Comparison of ENCODE assay signal across 12 mouse cellular contexts in the genomic region with DNA sequence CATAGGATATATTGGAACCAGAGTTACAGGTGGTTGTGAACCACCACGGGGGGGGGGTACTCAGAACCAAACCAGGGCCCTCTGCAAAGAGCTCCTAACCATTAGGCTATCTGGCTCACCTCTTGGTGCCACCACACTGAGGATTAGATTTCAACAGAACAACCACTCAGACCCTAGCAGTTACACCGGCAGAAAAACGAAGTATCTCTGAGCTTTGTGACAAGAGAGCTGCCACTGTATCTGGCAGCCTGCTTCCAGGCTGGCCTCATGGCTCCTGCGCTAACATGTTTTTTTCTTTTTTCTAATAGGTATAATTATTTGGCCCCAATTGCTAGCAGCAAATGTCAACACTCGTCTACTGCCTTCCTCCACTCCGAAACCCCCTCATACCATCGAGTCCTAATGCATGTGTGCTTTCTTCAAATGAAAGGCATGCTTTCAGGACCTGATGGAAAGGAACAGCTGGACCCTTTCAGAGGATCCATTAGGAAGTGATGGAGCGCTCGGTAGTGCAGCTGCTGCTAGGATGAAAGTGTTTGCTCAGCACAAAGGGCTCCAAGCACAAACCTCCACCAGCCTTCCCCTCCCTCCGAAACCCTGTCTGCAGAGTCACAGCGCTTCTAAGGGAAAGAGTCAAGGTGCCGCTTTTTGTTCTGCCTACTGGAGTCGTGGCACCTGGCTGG. TPM values are rescaled to one million over a fixed set of nuclear protein-coding genes. Genes with fewer than 3 reads are reported as not detected.
DNase-seq lines count a peak whose midpoint lies in the region; ATAC-seq and TF ChIP-seq lines count a peak whose summit lies in the region.
"Had no signal": no experiment of that assay in that cellular context is flagged by ENCODE, and none has a peak within 500 bp of the region (broad histone marks: within the 10 kb centered on the region; RNA-seq: fewer than 3 reads in every experiment).

No protein-coding gene starts in this region.

- no peak overlapping the region for H3K9ac ChIP-seq in kidney, embryonic 16.5 days (replicated peaks; ENCODE audit: low read length)
- no peak overlapping the region for H3K9ac ChIP-seq in embryonic facial prominence, embryonic 14.5 days (ENCODE audit: low read depth, low read length)
- no peak overlapping the region for H3K9ac ChIP-seq in intestine, embryonic 15.5 days
- H3K9ac ChIP-seq: heart, embryonic 15.5 days; liver, embryonic 13.5 days had no signal

- H3ac ChIP-seq in myocyte (ENCODE audit: control insufficient read depth, insufficient read length) = no peak overlapping the region

- TF ChIP-seq CTCF in kidney, adult 2 months (conservative IDR thresholded peaks at IDR 0.05; ENCODE audit: insufficient read depth, insufficient read length, low read depth, low read length) = no peak

- 65% methylated on average over 13 of the region's 13 CpGs for WGBS in kidney, embryonic 16.5 days
- 69% methylated on average over 13 of the region's 13 CpGs for WGBS in kidney, adult 2 months
- 73% methylated on average over 13 of the region's 13 CpGs for WGBS in embryonic facial prominence, embryonic 14.5 days
- WGBS in intestine, embryonic 15.5 days = 64% methylated on average over 13 of the region's 13 CpGs

- no peaks in the 10 kb centered on the region for H3K36me3 ChIP-seq in kidney, embryonic 16.5 days (ENCODE audit: insufficient read depth, low read length)
- no peaks in the 10 kb centered on the region for H3K36me3 ChIP-seq in kidney, adult 2 months (ENCODE audit: control insufficient read depth, insufficient read depth, low read length)
- H3K36me3 ChIP-seq in embryonic facial prominence, embryonic 14.5 days (ENCODE audit: control insufficient read depth, insufficient read depth, low read length) = no peaks in the 10 kb centered on the region
- H3K36me3 ChIP-seq in intestine, embryonic 15.5 days = no peaks in the 10 kb centered on the region
- no peaks in the 10 kb centered on the region for H3K36me3 ChIP-seq in myocyte (ENCODE audit: control insufficient read depth, insufficient read depth)
- H3K36me3 ChIP-seq: heart, embryonic 15.5 days; liver, embryonic 13.5 days had no signal

- H3K79me2 ChIP-seq in myocyte (ENCODE audit: control insufficient read depth, insufficient read depth) = no peaks in the 10 kb centered on the region

- no peak overlapping the region for H3K4me3 ChIP-seq in kidney, embryonic 16.5 days (ENCODE audit: low read length)
- H3K4me3 ChIP-seq in kidney, adult 2 months (ENCODE audit: insufficient read depth, low read depth, low read length) = no peak overlapping the region
- H3K4me3 ChIP-seq in embryonic facial prominence, embryonic 14.5 days (ENCODE audit: low read depth, low read length) = no peak overlapping the region
- H3K4me3 ChIP-seq in intestine, embryonic 15.5 days (replicated peaks) = no peak overlapping the region
- H3K4me3 ChIP-seq in myocyte = no peak overlapping the region
- H3K4me3 ChIP-seq: erythroblast, embryonic 14.5 days; heart, embryonic 15.5 days; liver, embryonic 13.5 days had no signal

- H3K4me1 ChIP-seq in kidney, embryonic 16.5 days (ENCODE audit: insufficient read depth, low read length) = no peaks in the 10 kb centered on the region
- H3K4me1 ChIP-seq in kidney, adult 2 months (ENCODE audit: control insufficient read depth, insufficient read depth, low read length) = no peaks in the 10 kb centered on the region
- no peaks in the 10 kb centered on the region for H3K4me1 ChIP-seq in embryonic facial prominence, embryonic 14.5 days (ENCODE audit: control insufficient read depth, insufficient read depth, low read length)
- 0 out of 2 replicates have a peak, but pooled peaks cover 1% of the 10 kb centered on the region for H3K4me1 ChIP-seq in intestine, embryonic 15.5 days (replicated peaks)

- no peak for DNase-seq in kidney, adult 2 months
- peak; percentile 85 for DNase-seq in embryonic facial prominence, embryonic 14.5 days (ENCODE audit: low spot score)
- no peak for DNase-seq in urinary bladder, postnatal 4 days (ENCODE audit: low spot score in 2 of 2)
- DNase-seq in thymus, postnatal 4 days = no peak
- DNase-seq in cerebellum, postnatal 36 days = no peak
- DNase-seq: liver, embryonic 13.5 days had no signal

- H3K27me3 ChIP-seq in kidney, embryonic 16.5 days (ENCODE audit: insufficient read depth, low read length) = no peaks in the 10 kb centered on the region
- H3K27me3 ChIP-seq in kidney, adult 2 months (replicated peaks; ENCODE audit: control insufficient read depth, insufficient read depth, low read length) = no peaks in the 10 kb centered on the region
- no peaks in the 10 kb centered on the region for H3K27me3 ChIP-seq in embryonic facial prominence, embryonic 14.5 days (replicated peaks; ENCODE audit: control insufficient read depth, insufficient read depth, low read length)
- H3K27me3 ChIP-seq in intestine, embryonic 15.5 days (replicated peaks) = no peaks in the 10 kb centered on the region
- no peaks in the 10 kb centered on the region for H3K27me3 ChIP-seq in myocyte (ENCODE audit: control insufficient read depth, insufficient read depth, insufficient read length)
- H3K27me3 ChIP-seq: heart, embryonic 15.5 days; liver, embryonic 13.5 days had no signal

- peaks cover 9% of the 10 kb centered on the region for H3K9me3 ChIP-seq in kidney, embryonic 16.5 days (ENCODE audit: low read length)
- 0 out of 2 replicates have a peak, but pooled peaks cover 4% of the 10 kb centered on the region for H3K9me3 ChIP-seq in embryonic facial prominence, embryonic 14.5 days (ENCODE audit: control insufficient read depth, low read length)
- no peaks in the 10 kb centered on the region for H3K9me3 ChIP-seq in intestine, embryonic 15.5 days
- H3K9me3 ChIP-seq: heart, embryonic 15.5 days had no signal

- ATAC-seq in kidney, embryonic 16.5 days (ENCODE audit: low FRiP score, low TSS enrichment) = peak; percentile 57; the same call in 1 of the 2 replicates
- ATAC-seq in embryonic facial prominence, embryonic 14.5 days (ENCODE audit: low read depth) = peak; percentile 91
- 0 out of 2 replicates have a peak, but pooled peaks have one; percentile 36 for ATAC-seq in intestine, embryonic 15.5 days
- ATAC-seq: CD4-positive, CD25-positive, alpha-beta regulatory T cell, adult 4 months had no signal

- no peak overlapping the region for H3K4me2 ChIP-seq in kidney, embryonic 16.5 days (replicated peaks; ENCODE audit: low read depth, low read length)
- no peak overlapping the region for H3K4me2 ChIP-seq in embryonic facial prominence, embryonic 14.5 days (ENCODE audit: low read depth, low read length)
- H3K4me2 ChIP-seq in intestine, embryonic 15.5 days (replicated peaks) = no peak overlapping the region
- no peak overlapping the region for H3K4me2 ChIP-seq in myocyte (ENCODE audit: low read depth)
- H3K4me2 ChIP-seq: heart, embryonic 15.5 days; liver, embryonic 13.5 days had no signal

- TF ChIP-seq POLR2A in kidney, adult 2 months (IDR thresholded peaks at IDR 0.05; ENCODE audit: low read depth, low read length) = no peak
- no peak for TF ChIP-seq POLR2A in myocyte (IDR thresholded peaks at IDR 0.05; ENCODE audit: insufficient read length, low read depth)

- H3K27ac ChIP-seq in kidney, embryonic 16.5 days (ENCODE audit: low read length) = no peak overlapping the region
- no peak overlapping the region for H3K27ac ChIP-seq in kidney, adult 2 months (ENCODE audit: insufficient read depth, low read depth, low read length)
- peak overlapping the region; percentile 52; the same call in 1 of the 2 replicates for H3K27ac ChIP-seq in embryonic facial prominence, embryonic 14.5 days (replicated peaks; ENCODE audit: low read depth, low read length)
- H3K27ac ChIP-seq in intestine, embryonic 15.5 days = no peak overlapping the region
- H3K27ac ChIP-seq: heart, embryonic 15.5 days; liver, embryonic 13.5 days had no signal

TF ChIP-seq in myocyte, 11 proteins besides CTCF, POLR2A, EP300 and RAD21:
- TF ChIP-seq MAX (IDR thresholded peaks at IDR 0.05; ENCODE audit: low read depth) (peak; percentile 23), CEBPB (IDR thresholded peaks at IDR 0.05; ENCODE audit: insufficient read depth, poor library complexity, severe bottlenecking) (no peak), TCF3 (IDR thresholded peaks at IDR 0.05; ENCODE audit: insufficient read length, low read depth) (peak; percentile 32), SRF (IDR thresholded peaks at IDR 0.05; ENCODE audit: control insufficient read depth, insufficient read length, low read depth) (no peak), REST (IDR thresholded peaks at IDR 0.05; ENCODE audit: insufficient read depth, insufficient read length) (no peak), POLR2AphosphoS2 (IDR thresholded peaks at IDR 0.05; ENCODE audit: insufficient read length, low read depth) (no peak), TCF12 (IDR thresholded peaks at IDR 0.05; ENCODE audit: insufficient read depth, poor library complexity, severe bottlenecking) (peak; percentile 69), E2F4 (IDR thresholded peaks at IDR 0.05; ENCODE audit: insufficient read depth) (no peak), USF1 (IDR thresholded peaks at IDR 0.05; ENCODE audit: low read depth) (no peak), MYOD1 (IDR thresholded peaks at IDR 0.05; ENCODE audit: control insufficient read depth in 1 of 3, insufficient read length in 2 of 3, low read depth in 2 of 3) (peak; percentile 62 to 97 (median 94)), MYOG (IDR thresholded peaks at IDR 0.05; ENCODE audit: control insufficient read depth in 1 of 3, insufficient read depth in 1 of 3, insufficient read length in 2 of 3, low read depth in 2 of 3) (peak in 2 of 3 experiments; percentile 16 to 65)
TF ChIP-seq in myocyte: peak in this region for 5.

RNA-seq across cellular contexts. Expression of a gene that starts 53.0 kb away (rescaled TPM):
- polyA plus RNA-seq in kidney, embryonic 16.5 days (2015; fragmentation: Nextera tagmentation; extraction: Ambion mirVana) = 645 and 709 TPM in 2 replicates
- polyA plus RNA-seq in kidney, adult 2 months (2012; rRNA removed) = 215 and 275 TPM in 2 replicates
- polyA plus RNA-seq in embryonic facial prominence, embryonic 14.5 days (2014; fragmentation: Nextera tagmentation; extraction: Ambion mirVana) = 552 and 561 TPM in 2 replicates
- 618 and 622 TPM in 2 replicates for polyA plus RNA-seq in intestine, embryonic 15.5 days (2015; fragmentation: Nextera tagmentation; extraction: Ambion mirVana)
- 264 TPM for polyA plus RNA-seq in myocyte (2012; fragmentation: generic; extraction: Trizol)

RNA-seq across cellular contexts. Expression of a gene that starts 53.1 kb away (rescaled TPM):
- polyA plus RNA-seq in kidney, embryonic 16.5 days (2015; fragmentation: Nextera tagmentation; extraction: Ambion mirVana) = 10.2 and 11.3 TPM in 2 replicates
- 4.9 and 5.2 TPM in 2 replicates for polyA plus RNA-seq in kidney, adult 2 months (2012; rRNA removed)
- polyA plus RNA-seq in embryonic facial prominence, embryonic 14.5 days (2014; fragmentation: Nextera tagmentation; extraction: Ambion mirVana) = 13.7 and 14.4 TPM in 2 replicates
- 9.4 and 10.3 TPM in 2 replicates for polyA plus RNA-seq in intestine, embryonic 15.5 days (2015; fragmentation: Nextera tagmentation; extraction: Ambion mirVana)
- 16.2 TPM for polyA plus RNA-seq in myocyte (2012; fragmentation: generic; extraction: Trizol)

Comparison
In these comparisons a context has a peak if more than half of its experiments do, and no peak if none do; other contexts are left out.
1. ATAC-seq: peak in every context shown above with its lines; median percentile 91 in embryonic facial prominence, embryonic 14.5 days; 57 in kidney, embryonic 16.5 days; 36 in intestine, embryonic 15.5 days.